Mouse (Mus musculus): ENCODE results near the gene P2ry2.

Gene P2ry2

DNA sequence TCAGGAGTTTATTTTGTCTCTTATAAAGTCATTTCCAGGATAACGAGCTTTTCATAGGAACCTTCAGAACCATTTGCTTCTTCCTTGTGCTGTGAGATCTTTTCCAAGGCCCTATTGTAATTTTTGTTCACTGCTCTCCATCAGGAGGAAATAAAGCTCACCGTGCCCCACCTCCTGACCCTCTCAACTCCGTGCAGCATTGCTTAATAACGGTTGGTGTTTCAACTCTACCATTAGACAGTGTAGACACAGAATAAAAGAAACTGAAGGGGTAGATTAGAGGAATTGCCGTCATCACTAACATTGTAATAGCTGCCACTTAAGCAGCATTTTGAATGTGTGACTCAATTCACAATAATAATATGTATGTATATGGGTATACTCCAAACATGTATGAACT, 14.2 kb upstream of the P2ry2 start:
- no peak for DNase-seq (ENCODE audit: low spot score)

- no peak for DNase-seq (ENCODE audit: low spot score)
Measured at GRCm38 (mm10) chr7:101017492-101017891, 4.8 kb upstream of the P2ry2 start.

- DNase-seq (ENCODE audit: low spot score), result no peak
Measured at GRCm38 (mm10) chr7:101017021-101017461, 4.4 kb upstream of the P2ry2 start.

DNA sequence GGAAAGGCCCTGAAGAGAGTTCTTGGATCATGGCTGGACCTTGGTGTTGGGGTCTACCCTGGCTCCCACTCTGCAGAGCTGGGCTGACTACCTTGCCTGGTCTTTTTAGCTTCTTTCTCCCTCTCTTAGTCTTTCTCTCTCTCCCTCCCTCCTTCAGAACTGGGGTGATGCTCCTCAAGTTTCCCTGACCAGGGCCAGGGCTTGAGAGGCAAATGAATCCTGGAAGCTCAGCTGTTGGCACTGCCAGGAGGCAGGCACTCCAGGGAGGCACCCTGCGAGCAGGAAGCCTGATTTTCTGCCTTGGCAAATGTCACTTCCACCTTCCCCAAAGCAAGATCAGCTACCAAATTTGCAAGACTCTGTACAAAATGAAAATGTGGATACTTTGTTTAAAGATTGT, 2.3 kb upstream of the P2ry2 start:
- no peak for DNase-seq (ENCODE audit: low spot score)

GRCm38 (mm10) chr7:101014041-101014440, 1.4 kb upstream of the P2ry2 start:
- DNase-seq (ENCODE audit: low spot score), result no peak

DNA sequence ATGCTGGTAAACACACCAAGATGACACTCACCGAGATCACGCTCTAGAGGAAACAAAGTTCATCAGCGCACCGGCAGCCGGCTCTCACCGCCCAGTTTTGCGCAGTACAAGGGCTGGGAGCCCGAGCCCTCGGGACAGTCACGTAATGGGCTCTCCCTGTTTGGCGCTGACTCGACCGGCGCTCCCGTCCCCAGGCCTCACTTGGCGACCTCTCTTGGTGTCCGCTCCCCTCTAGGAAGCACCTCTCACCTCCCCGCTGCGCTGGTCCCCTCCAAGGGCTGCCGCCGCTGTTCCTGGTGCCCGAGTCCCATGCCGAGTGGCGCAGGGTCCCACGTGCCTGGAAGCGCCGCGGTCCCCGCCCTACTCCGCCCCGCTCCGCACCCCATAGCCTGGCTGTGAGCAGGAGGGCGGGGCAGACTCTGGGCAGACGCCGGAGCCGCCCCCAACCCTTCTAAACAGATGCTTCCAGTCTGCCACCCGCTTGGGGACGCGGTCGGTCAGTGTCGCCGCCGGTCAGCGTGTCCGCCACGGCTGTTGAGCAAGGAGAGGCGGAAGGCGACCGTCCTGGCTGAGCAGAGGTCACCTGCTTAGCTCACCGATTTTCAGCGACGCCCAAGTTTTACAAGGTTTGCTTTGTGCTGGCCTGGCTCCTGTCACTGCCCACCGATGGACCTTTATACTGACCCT, 842 bp downstream of the P2ry2 start:
- DNase-seq (ENCODE audit: low spot score), result peak; percentile 15

- no peak for DNase-seq (ENCODE audit: low spot score)
Measured at GRCm38 (mm10) chr7:101010741-101011140, 1.9 kb downstream of the P2ry2 start.

DNA sequence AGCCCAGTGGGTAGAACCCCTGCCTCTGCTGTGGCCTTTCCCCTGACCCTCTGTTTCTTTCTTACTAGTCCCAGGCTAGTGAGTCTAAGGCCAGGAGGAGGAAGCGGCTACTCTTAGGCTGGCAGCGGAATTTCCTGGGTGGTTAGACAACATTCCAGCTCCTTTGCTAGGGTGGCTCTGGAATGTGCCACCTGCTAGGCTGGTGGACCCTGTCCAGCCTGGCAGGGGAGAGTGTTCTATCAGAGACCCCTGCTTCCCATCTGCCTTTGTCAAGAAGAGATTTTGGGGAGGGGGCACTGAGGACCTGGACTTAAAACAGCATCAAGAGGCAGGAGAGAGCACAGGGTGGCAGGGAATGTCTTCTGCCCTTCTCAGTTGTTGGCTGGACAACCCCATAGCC, 6.5 kb downstream of the P2ry2 start:
- DNase-seq (ENCODE audit: low spot score), result no peak

GRCm38 (mm10) chr7:101005119-101005518, 7.5 kb downstream of the P2ry2 start:
- DNase-seq (ENCODE audit: low spot score), result no peak

DNA sequence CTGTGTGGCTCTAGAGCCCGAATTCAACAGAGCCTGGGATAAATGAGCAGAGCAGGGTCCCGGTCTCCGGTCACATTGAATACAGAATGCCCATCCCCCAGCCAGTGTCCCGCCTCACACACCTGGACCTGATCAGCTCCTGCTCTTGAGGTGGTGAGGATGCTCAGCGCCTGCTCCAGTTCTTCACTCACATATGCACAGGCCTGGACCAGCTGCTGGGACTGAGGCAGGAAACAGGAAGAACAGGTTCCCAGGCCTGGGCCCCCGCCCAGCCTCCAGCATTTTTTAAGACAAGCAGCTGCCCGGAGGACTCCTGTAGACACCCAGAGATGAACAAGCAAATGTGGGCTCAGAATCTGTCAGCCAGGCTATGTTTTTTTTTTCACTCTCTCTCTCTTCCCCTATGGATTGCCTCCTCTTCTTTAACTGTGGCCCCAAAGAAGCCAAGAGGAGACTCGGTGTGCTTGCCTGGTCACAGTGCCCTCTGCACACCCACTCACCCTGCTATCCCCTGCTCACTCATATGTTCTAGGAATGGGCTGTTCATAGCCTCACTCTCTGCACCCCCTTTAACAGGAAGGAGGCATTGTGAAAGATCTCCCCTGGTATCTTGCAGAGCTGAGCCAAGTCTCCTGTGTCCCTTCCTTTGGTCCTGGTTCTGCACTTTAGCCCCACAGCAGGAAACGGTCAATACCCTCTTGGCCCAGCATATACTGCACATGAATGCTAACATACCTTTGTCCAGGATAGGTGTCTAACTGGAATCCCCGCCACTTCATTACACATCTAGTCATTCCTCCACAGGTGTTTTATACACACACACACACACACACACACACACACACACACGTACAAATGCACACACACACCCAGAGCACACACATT, 9.0 kb downstream of the P2ry2 start:
- no peak for DNase-seq (ENCODE audit: low spot score)

GRCm38 (mm10) chr7:101002274-101002673, 10.4 kb downstream of the P2ry2 start:
- DNase-seq (ENCODE audit: low spot score), result no peak

- DNase-seq (ENCODE audit: low spot score), result no peak
Measured at GRCm38 (mm10) chr7:100999623-101000022, 13.0 kb downstream of the P2ry2 start.

DNA sequence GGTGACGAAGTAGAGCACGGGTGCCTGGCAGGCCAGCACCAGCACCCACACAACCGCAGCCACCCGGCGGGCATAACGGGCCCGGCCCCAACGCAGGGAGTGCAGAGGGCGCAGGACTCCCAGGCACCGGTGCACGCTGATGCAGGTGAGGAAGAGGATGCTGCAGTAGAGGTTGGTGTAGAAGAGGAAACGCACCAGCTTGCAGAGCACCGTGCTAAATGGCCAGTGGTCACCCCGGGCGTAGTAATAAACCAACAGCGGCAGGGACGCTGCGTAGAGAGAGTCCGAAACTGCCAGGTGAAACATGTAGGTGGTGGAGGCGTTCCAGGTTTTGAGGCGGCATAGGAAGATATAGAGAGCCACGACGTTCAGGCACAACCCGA, 14.1 kb downstream of the P2ry2 start:
- no peak for DNase-seq (ENCODE audit: low spot score)

DNA sequence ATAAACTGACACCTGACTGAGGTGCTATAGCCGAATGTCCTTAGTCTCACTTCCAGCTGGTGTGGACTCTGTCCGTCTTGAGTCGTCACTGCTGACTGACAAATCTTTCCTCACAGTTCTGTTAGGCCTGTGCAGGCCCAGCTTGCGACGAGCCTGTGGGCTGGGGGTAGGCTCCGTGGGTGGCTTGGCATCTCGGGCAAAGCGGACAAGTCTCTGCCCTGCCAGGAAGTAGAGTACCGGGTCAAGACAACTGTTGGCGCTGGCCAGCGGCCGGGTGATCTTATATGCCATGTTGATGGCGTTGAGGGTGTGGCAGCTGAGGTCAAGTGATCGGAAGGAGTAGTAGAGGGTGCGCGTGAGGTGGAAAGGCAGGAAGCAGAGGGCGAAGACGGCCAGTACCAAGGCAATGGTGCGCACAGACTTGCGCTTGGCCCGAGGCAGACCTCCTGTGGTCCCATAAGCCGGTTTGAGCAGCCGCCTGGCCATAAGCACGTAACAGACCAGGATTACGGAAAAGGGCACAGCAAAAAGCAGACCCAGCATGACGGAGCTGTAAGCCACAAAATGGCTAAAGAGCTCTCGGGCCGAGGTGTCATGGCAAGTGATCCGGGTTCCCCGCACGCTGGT, 14.6 kb downstream of the P2ry2 start:
- no peak for DNase-seq (ENCODE audit: low spot score)

GRCm38 (mm10) chr7:100997215-100997614, 15.5 kb downstream of the P2ry2 start:
- no peak for DNase-seq (ENCODE audit: low spot score)

DNA sequence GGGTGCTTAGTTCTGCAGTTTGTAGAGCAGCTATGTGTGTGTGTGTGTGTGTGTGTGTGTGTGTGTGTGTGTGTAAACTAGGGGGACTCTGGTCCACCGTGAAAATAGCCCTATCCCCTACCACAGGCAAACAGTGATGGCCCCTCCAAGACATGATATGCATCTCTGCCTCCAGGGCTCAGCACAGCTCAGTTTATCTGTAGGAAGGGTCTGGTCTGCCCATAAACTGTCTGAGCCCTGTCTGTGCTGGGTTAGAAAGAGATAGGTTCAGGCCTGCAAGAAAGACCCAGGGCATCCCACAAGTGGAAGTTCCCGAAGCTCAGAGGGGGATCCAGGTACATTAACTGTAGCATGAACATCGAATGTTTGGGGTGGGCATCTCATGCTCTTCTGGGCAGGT, 16.7 kb downstream of the P2ry2 start:
- DNase-seq (ENCODE audit: low spot score), result no peak

- no peak for DNase-seq (ENCODE audit: low spot score)
Measured at GRCm38 (mm10) chr7:100995260-100995864, 17.3 kb downstream of the P2ry2 start.

GRCm38 (mm10) chr7:100993166-100993565, 19.5 kb downstream of the P2ry2 start:
- DNase-seq (ENCODE audit: low spot score), result no peak

- DNase-seq (ENCODE audit: low spot score), result no peak
Measured at GRCm38 (mm10) chr7:100991972-100992371, 20.7 kb downstream of the P2ry2 start.

DNA sequence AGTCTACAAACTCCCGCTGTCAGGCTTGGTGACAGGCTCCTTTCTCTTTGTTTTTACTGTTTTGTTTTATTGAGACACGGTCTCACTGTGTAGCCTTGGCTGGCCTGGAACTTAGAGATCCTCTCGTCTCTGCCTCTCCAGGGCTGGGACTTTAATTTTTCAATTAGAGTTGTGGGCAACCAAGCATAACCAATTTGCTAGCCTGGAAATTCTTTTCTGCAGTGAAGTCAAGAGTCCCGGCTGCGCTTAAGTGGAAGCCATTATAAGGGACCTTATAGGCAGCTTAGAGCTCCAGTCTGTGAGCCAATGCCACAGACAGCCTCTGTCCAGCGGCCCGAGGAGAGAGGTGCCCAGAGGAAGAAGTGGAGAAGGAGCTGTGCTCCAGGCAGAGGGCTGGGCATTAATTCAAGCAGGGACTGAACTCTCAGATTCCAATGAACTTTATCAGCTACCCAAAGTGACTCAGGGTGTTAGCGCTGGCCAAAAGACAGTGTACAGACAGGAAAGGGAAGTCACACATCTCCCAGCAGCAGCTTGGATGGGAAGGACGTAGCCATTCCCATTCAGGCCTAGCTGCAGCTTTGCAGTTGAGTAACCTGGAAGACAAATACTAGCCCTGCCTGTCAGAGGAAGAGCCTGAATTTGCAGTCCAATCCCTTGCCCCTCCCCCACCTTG, 21.9 kb downstream of the P2ry2 start:
- DNase-seq (ENCODE audit: low spot score), result no peak

DNA sequence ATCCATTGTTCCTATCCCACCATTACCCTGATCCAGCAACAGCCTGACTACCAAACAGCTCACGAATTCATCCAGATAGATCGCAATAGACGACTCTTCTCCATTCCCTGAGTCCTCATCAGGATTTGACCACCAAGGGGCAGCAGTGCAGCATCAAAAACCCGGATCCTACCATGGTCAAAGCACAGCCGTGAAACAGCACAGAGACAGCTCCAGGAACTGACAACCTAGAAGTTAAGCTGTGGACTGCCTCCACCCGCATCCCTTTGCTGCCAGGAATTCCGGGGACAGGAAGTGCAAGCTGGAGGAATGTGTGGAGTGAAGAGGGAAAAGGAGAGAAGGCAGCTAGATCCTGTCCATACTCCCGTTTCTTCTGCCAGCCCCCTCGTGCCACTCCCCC, 24.6 kb downstream of the P2ry2 start:
- peak; percentile 61 for DNase-seq (ENCODE audit: low spot score)
